Mouse (Mus musculus): ENCODE results near the gene Elfn1.

Gene Elfn1

DNA sequence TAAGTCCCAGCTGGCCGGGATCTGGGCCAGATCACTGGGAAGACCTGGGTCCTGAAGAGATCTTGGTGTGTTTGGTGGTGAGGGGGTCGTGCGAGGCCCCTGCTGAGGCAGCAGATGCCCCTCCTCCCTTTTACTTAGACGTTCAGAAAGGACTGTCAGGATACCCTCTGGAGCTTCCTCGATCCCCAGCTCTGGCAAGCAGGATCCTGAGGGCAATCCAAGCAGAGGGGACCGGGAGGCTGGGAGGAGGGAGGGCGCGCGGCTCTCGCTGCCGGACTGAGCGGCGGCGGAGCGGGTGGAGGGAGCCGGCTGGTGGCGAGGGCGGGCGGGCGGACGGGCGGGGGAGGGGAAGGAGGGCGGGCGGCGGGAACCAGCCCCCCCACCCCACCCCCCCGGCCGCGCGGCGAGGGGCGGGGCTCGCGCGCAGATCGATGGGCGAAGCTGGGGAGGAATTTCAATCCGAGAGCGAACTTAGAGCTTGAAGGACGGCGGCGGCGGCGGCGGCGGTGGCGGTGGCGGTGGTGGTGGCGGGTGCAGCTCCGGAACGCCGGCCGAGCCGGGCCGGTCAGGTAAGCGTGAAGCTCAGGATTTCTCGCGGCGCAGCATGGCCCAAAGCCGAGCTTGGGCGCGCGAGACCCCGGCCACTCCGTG is 4.5 kb downstream of the Elfn1 start:
- no peak for DNase-seq

GRCm38 (mm10) chr5:139921666-139922065 is 13.9 kb downstream of the Elfn1 start:
- no peak for DNase-seq

DNA sequence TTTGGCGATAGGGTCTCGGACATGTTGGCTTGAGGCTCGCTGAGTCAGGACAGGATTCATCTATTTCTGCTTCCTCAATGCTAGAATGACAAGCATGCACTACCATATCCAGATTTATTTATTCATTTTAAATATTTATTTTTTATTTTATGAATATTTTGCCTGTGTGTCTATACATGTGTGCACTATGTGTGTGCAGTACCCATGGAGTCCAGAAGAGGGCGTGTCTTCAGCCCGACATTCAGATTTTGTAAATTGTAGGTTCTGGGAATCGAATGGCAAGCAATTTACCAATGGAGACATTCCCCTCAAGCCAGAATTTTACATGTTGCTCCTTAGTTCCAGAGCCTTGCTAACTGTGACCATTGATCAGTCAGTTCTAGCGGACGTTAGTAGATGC is 16.1 kb downstream of the Elfn1 start:
- DNase-seq: no peak

DNA sequence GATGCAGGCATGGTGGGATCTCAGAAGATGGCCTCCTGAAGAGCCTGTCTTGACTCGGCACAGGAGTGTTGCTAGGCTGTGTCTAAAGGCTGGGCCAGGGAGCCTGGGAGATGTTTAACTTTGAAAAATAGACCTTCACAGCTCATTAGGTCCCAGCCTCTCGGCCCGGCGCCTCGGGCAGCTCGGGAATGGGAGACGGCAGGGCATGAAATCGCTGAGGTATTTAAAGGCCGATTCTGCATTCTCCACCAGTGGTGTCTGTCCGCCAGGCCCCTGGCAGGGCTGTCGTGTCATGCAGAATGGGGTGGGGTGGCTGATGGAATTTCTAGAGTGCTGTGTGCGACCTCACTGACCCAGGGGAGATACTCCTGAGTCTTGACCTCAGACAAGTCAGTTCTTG is 22.4 kb downstream of the Elfn1 start:
- no peak for DNase-seq

GRCm38 (mm10) chr5:139930927-139931351 is 23.2 kb downstream of the Elfn1 start:
- DNase-seq: no peak

GRCm38 (mm10) chr5:139931947-139932540 is 24.3 kb downstream of the Elfn1 start:
- no peak for DNase-seq

- DNase-seq: no peak
These were observed 25.0 kb downstream of the Elfn1 start for GRCm38 (mm10) chr5:139932595-139933271.

- DNase-seq: no peak
These were observed 25.7 kb downstream of the Elfn1 start for GRCm38 (mm10) chr5:139933476-139933875.

GRCm38 (mm10) chr5:139936431-139936830 is 28.7 kb downstream of the Elfn1 start:
- DNase-seq: no peak

- DNase-seq: no peak
These were observed 37.0 kb downstream of the Elfn1 start for GRCm38 (mm10) chr5:139944697-139945096.

DNA sequence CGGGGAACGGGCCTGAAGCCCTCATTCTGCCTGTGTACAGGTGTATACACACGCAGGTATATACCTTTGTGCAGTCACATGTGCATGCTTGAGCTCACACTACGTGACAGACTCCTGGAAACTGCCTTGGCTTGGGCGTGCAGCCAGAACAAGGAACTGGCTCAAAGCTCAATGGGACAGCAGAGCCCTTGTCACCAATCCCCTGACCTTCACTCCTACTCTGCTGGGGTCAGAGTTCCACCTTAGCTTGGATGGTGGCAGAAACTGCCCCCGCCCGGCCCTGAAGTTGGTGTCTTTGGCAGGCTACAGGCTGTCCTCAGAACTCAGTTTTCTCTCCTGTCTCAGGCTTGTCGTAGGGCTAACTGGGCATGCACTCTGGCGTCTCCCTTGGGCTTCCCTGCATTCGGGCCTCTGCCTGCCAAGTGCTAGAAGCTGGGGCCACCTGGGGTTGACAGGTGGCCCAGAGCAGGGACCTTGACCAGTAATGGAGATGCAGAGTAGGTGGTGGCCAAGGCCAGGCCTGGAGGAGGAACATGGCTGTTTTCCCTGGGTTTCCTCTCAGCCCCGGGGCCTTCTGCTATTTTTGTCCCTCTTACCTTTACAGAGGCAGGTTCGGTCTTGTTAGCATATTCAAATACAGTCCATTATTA is 38.1 kb downstream of the Elfn1 start:
- DNase-seq: peak; percentile 49 to 51

- DNase-seq: no peak
These were observed 39.7 kb downstream of the Elfn1 start for GRCm38 (mm10) chr5:139947446-139947845.

- peak; percentile 94 to 95 for DNase-seq
These were observed 40.8 kb downstream of the Elfn1 start for GRCm38 (mm10) chr5:139948552-139948951.

GRCm38 (mm10) chr5:139949363-139949762 is 41.6 kb downstream of the Elfn1 start:
- DNase-seq: no peak

GRCm38 (mm10) chr5:139949975-139950578 is 42.3 kb downstream of the Elfn1 start:
- no peak for DNase-seq

GRCm38 (mm10) chr5:139956859-139957258 is 49.1 kb downstream of the Elfn1 start:
- DNase-seq: peak; percentile 12 to 13

GRCm38 (mm10) chr5:139959741-139960140 is 52.0 kb downstream of the Elfn1 start:
- DNase-seq: no peak

DNA sequence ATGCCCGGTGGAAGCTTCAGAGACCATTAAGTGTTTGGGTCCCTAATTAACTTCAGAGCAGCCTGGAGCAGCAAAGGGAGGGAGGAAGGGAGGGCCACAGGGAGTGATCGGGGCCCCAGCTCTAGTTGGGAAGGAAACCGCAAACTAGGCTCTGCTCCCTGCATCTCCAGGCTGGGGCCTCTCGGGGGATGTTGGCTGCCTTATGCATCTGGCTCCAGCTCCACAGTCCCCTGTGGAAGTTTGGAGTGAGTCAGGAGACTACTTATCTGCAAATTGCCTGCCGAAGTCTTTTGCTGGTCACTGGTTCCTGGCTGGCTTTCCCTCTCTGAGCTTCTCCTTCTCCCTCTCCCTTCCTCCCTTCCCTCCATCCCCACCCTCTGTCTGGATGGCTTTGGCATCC is 56.6 kb downstream of the Elfn1 start:
- DNase-seq: no peak

DNA sequence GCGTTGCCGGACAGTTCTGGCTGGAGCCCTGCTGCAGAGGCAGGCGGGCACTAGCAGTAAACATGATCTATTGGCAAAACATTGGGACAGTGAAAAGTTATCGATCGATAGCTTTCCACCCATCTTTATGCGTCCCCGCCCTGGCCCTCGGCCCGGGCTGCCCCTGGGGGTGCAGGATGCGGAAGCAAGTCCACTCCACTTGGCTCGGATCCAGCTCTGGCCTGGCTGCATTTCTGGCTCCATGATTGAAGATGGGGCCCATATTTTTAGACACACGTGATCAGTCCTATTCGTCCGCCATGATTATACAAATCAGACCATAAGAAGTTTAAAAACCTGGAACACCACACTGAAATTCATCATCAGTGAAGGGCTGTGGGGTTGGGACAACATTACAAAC is 57.9 kb downstream of the Elfn1 start:
- DNase-seq: no peak

- DNase-seq: no peak
These were observed 61.6 kb downstream of the Elfn1 start for GRCm38 (mm10) chr5:139969151-139969948.

DNA sequence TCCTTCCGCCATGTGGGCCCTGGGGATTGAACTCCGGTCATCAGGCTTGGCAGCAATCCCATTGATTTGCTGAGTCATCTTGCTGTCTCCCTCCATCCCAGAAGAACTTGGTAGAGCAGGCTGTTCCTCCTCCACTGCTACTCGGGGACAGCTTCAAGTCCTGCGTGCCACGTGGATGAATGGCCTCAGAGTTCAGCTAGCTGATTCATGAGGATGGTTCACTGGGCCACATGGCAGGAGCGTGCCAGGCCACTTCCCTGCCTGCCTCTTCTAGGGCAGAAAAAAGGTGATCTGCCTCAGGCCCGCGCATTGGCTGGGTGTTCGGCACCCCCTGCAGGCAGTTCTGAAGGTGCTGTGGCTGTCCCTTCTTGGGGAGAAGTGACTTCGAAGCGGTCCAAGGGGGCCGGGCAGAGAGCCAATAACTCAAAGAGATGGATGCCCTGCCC is 62.5 kb downstream of the Elfn1 start:
- peak in 1 of 2 experiments; percentile 35 for DNase-seq

- DNase-seq: no peak
These were observed 68.8 kb downstream of the Elfn1 start for GRCm38 (mm10) chr5:139976584-139976983.
